Mouse (Mus musculus) midbrain, embryonic 11.5 days (tissue): ENCODE results near the gene Slc22a14. TPM values are rescaled to one million over a fixed set of nuclear protein-coding genes. Genes with fewer than 3 reads are reported as not detected.
"Not testable (repeated sequence)": the region's sequence is repeated elsewhere in the genome, so short reads cannot be mapped to it uniquely, and the experiment has no call there.

Source experiments
- ATAC-seq: fragments of 200-750 bp; cut with Nextera tagmentation; 2 replicates; pipeline ENCODE4 v1.8.0; 2017; ENCODE audit warnings: moderate TSS enrichment, moderate library complexity; ENCODE audit not compliant: low FRiP score
- DNase-seq: peaks from one replicate; pipeline ENCODE4 v3.0.0; 2015; ENCODE audit warnings: low spot score; ENCODE audit errors: missing footprints
- H3K27ac ChIP-seq: fragments of 300-500 bp; sonication (generic); 2 replicates; pipeline ENCODE4 v1.5.1; 2014; ENCODE audit warnings: low read depth, low read length
- H3K27me3 ChIP-seq: fragments of 300-500 bp; sonication (generic); 2 replicates; pipeline ENCODE4 v1.6.1; 2014; ENCODE audit warnings: mild to moderate bottlenecking, low read length, moderate library complexity, mixed read lengths; ENCODE audit not compliant: control insufficient read depth, insufficient read depth
- H3K36me3 ChIP-seq: fragments of 300-500 bp; sonication (generic); 2 replicates; pipeline ENCODE4 v1.6.1; 2014; ENCODE audit warnings: mild to moderate bottlenecking, low read length, moderate library complexity, mixed read lengths; ENCODE audit not compliant: control insufficient read depth, insufficient read depth
- H3K4me1 ChIP-seq: fragments of 300-500 bp; sonication (generic); 2 replicates; pipeline ENCODE4 v1.6.1; 2014; ENCODE audit warnings: low read length; ENCODE audit not compliant: control insufficient read depth, insufficient read depth
- H3K4me2 ChIP-seq: fragments of 300-500 bp; sonication (generic); 2 replicates; pipeline ENCODE4 v1.6.1; 2014; ENCODE audit warnings: mild to moderate bottlenecking, moderate library complexity
- H3K4me3 ChIP-seq: fragments of 300-500 bp; sonication (generic); 2 replicates; pipeline ENCODE4 v1.5.1; 2014; ENCODE audit warnings: low read depth, low read length
- H3K9ac ChIP-seq: fragments of 300-500 bp; sonication (generic); 2 replicates; pipeline ENCODE4 v1.6.1; 2014; ENCODE audit warnings: low read length
- H3K9me3 ChIP-seq: fragments of 300-500 bp; sonication (generic); 2 replicates; pipeline ENCODE4 v1.6.1; 2016; ENCODE audit warnings: low read length; ENCODE audit not compliant: control insufficient read depth
- WGBS: fragments of 180-500 bp; shearing (Covaris S2); extraction: QIAGEN DNeasy Blood & Tissue Kit; methylation state at CpG from one replicate; pipeline ENCODE4 v1.1.7; 2014; 5-methylcytosine and 5-hydroxymethylcytosine counted together
- polyA plus RNA-seq: library from polyadenylated mRNA; unstranded; fragments of >200 nt; fragmentation: Nextera tagmentation; extraction: Ambion mirVana; gene quantifications from 2 replicates; pipeline ENCODE4 v1.2.1, GENCODE M21; 2014

Gene Slc22a14
- polyA plus RNA-seq, 1 experiment from 2014 or later: not detected

DNA sequence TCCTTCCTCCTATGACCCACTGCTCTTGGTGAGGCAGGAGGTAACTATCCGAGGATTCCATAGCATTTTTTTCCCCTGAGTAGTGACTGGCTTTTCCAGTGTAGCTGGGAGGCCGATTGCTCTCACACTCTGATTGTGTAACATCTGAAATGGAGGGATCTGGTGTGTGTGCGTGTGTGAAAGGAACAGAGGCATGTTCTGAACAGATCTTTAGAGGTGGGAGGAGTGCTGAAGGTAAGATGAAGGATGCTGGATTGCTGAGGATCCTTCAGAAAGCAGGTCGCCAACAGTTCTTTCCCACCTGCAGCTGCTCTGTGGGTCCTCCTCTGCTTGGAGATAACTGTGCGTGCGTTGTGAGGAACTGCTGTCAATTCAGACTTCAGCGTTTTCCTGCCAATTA, 36.0 kb upstream of the Slc22a14 start:
- Histone ChIP-seq H3K4me1 (peaks cover 30% of the 10 kb centered on the region), H3K27ac (no peak overlapping the region; the same call in 1 of the 2 replicates), H3K36me3 (no peaks in the 10 kb centered on the region), H3K4me3 (peak overlapping the region; percentile 95), H3K9ac (peak overlapping the region; percentile 57), H3K4me2 (peak overlapping the region; percentile 60), H3K9me3 (no peaks in the 10 kb centered on the region), H3K27me3 (no peaks in the 10 kb centered on the region)
- ATAC-seq: no peak
- 8% methylated on average over 7 of the region's 7 CpGs for WGBS
- no peak for DNase-seq

DNA sequence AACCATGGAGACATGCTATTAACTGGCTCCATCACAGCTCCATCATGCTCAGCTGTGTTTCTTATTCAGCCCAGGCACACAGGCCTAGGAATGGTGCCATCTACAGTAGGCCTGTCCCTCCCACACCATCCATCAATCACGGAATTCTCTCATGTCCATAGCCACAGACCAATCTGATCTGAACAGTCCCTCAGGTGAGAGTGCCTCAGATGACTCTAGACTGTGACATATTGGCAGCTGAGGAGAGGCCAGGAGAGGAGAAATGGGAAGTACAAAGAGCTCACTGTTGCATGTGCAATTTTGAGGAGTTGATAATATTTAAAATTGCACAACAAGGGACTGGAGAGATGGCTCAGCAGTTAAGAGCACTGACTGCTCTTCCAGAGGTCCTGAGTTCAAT, 29.5 kb upstream of the Slc22a14 start:
- H3K4me1 ChIP-seq: no peaks in the 10 kb centered on the region
- ATAC-seq (no peak), DNase-seq (no peak)
- no peaks in the 10 kb centered on the region for H3K36me3 ChIP-seq
- H3K27me3 ChIP-seq: no peaks in the 10 kb centered on the region
- no peak overlapping the region for H3K4me3 ChIP-seq
- 91% methylated on average over 1 of the region's 1 CpGs for WGBS
- H3K27ac ChIP-seq: no peak overlapping the region
- H3K9me3 ChIP-seq: no peaks in the 10 kb centered on the region
- no peak overlapping the region for H3K9ac ChIP-seq
- no peak overlapping the region for H3K4me2 ChIP-seq

DNA sequence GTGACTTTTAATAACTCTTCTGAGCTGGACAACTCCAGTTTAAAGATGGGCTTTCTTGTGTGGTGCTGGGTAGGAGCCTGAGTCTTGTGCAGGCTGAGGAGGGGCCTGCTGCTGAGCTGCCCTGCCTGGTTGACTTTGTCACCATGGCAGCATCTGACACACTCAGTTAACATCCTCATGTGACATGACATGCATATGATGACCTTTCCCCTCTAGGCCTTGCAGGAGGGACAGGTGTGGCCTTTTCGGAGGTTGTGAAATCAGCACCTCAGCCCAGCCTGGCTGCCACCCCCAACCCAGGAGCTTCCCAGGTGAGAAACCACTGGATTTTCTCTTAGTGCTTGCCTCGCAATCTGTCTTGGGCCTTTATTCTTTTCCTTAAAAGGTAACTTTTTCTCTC, 24.9 kb upstream of the Slc22a14 start:
- H3K4me3 ChIP-seq: no peak overlapping the region
- no peaks in the 10 kb centered on the region for H3K27me3 ChIP-seq
- H3K9ac ChIP-seq: no peak overlapping the region
- whole genome bisulfite sequencing: 98% methylated on average over 2 of the region's 2 CpGs
- H3K4me1 ChIP-seq: no peaks in the 10 kb centered on the region
- H3K4me2 ChIP-seq: no peak overlapping the region
- no peaks in the 10 kb centered on the region for H3K36me3 ChIP-seq
- ATAC-seq (no peak), DNase-seq (no peak)
- H3K27ac ChIP-seq: no peak overlapping the region
- no peaks in the 10 kb centered on the region for H3K9me3 ChIP-seq

DNA sequence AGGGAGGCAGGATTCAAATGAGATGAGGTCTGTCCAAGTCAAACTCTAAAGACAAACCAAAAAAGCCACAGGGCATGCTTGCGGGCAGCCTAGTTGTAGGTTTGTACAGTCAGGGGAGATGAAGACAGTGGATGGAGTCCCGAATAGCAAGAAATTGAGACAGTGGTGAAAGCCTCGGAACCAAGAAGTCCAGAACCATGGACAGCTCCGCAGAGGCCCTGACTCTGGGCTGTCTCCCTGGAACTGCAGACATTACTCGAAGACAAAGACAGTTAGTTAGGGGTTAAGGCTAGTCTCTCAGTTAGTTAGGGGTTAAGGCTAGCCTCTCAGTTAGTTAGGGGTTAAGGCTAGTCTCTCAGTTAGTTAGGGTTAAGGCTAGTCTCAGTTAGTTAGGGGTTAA, 23.6 kb upstream of the Slc22a14 start:
- H3K4me1 ChIP-seq: no peaks in the 10 kb centered on the region
- no peaks in the 10 kb centered on the region for H3K27me3 ChIP-seq
- H3K27ac ChIP-seq: no peak overlapping the region
- H3K9ac ChIP-seq: no peak overlapping the region
- no peaks in the 10 kb centered on the region for H3K9me3 ChIP-seq
- ATAC-seq: no peak
- no peak for DNase-seq
- WGBS: 65% methylated on average over 5 of the region's 5 CpGs
- H3K4me2 ChIP-seq: no peak overlapping the region
- H3K36me3 ChIP-seq: no peaks in the 10 kb centered on the region
- no peak overlapping the region for H3K4me3 ChIP-seq

DNA sequence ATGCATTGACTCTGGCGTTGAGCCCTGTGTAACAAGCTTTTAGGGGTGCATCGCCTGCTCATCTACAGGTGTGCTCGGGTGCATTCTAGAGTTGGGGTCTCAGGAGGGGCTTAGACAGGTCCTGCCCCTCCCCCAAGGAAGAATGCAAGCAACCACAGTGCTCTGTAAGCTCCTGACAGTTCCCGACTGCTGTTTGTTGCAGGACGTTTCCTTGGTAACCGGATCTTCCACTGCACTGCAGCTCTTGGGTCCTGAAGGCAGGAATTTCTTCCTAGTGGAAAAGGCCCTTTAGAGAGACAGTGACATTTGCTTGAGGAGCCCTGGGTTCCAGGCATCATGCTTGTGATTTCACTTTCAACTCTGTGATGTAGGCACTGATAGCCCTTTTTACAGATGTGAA, 17.2 kb upstream of the Slc22a14 start:
- 62% methylated on average over 6 of the region's 6 CpGs for WGBS
- DNase-seq (no peak), ATAC-seq (no peak)
- Histone ChIP-seq H3K4me1 (no peaks in the 10 kb centered on the region; the same call in 1 of the 2 replicates), H3K36me3 (no peaks in the 10 kb centered on the region), H3K4me2 (no peak overlapping the region), H3K4me3 (no peak overlapping the region), H3K9ac (no peak overlapping the region), H3K27me3 (no peaks in the 10 kb centered on the region), H3K9me3 (no peaks in the 10 kb centered on the region), H3K27ac (no peak overlapping the region)

DNA sequence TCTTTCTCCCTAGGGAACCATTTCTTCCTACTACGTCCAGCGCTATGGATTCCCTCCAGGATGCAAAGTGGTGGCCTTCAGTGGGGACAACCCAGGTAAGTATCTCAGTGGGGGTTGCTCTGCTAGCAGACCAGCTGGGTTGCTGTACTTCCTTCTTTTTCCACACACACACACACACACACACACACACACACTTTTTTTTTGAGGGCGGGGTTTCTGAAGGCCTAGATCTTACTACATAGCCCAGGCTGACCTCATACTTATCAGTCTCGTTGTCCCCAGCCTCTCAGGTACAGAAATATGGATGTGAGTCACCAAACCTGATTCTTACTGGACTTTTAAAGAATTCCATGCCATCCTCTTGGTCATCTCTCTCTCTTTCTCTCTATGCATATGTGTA, 12.9 kb upstream of the Slc22a14 start:
- 92% methylated on average over 4 of the region's 4 CpGs for WGBS

DNA sequence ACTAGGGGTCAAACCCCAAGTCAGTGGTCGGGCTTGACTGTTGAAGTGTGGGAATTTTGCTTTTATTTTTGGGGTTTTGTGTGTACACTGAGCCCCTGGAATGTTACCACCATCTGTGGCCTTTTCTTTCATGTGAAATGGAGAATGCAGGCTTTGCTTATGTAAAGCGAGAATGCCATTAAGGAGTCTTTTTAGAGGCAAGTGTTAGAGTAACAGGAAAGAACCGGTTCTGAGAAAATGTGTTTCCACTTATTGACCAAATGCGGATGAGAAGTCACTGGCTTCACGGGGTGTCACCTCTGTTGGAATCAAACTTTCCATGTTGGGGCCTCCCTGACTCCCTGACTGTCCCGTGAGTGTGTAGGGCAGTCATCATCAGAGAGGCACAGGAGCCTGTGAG, 10.2 kb upstream of the Slc22a14 start:
- H3K27me3 ChIP-seq: no peaks in the 10 kb centered on the region
- no peak for ATAC-seq
- no peaks in the 10 kb centered on the region for H3K9me3 ChIP-seq
- WGBS: 75% methylated on average over 6 of the region's 6 CpGs
- H3K4me1 ChIP-seq: no peaks in the 10 kb centered on the region
- H3K27ac ChIP-seq: no peak overlapping the region
- H3K4me2 ChIP-seq: no peak overlapping the region
- H3K4me3 ChIP-seq: no peak overlapping the region
- H3K36me3 ChIP-seq: no peaks in the 10 kb centered on the region
- no peak overlapping the region for H3K9ac ChIP-seq
- no peak for DNase-seq

More for the DNA sequence above, 12.9 kb upstream of the Slc22a14 start:
- Histone ChIP-seq H3K36me3 (no peaks in the 10 kb centered on the region), H3K9ac (no peak overlapping the region), H3K27me3 (no peaks in the 10 kb centered on the region), H3K4me1 (no peaks in the 10 kb centered on the region; the same call in 1 of the 2 replicates), H3K9me3 (no peaks in the 10 kb centered on the region), H3K4me3 (no peak overlapping the region), H3K4me2 (no peak overlapping the region), H3K27ac (no peak overlapping the region)
- no peak for DNase-seq
- no peak for ATAC-seq

DNA sequence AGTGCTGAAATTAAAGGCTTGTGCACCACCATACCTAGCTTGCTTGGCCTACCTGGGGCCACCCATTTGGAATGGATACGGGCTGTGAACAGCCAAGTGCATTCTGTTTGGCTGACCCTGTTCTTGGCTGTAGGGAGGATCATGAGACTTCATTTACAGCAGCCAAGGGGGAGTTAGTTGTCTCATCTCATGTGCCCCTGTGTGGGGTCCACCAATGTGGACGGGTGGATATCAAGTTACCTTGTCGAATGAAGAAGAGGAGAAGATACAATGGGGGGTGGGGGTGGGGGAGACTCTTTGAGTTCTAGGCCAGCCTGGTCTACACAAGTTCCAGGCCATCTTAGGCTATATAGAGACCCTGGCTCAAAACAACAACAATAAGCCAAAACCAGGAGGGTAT, 9.7 kb upstream of the Slc22a14 start:
- Histone ChIP-seq H3K9me3 (no peaks in the 10 kb centered on the region), H3K36me3 (no peaks in the 10 kb centered on the region), H3K4me2 (no peak overlapping the region), H3K4me3 (no peak overlapping the region), H3K27ac (no peak overlapping the region), H3K9ac (no peak overlapping the region), H3K27me3 (no peaks in the 10 kb centered on the region), H3K4me1 (no peaks in the 10 kb centered on the region)
- DNase-seq (peak; percentile 72), ATAC-seq (no peak)
- 69% methylated on average over 3 of the region's 3 CpGs for WGBS

DNA sequence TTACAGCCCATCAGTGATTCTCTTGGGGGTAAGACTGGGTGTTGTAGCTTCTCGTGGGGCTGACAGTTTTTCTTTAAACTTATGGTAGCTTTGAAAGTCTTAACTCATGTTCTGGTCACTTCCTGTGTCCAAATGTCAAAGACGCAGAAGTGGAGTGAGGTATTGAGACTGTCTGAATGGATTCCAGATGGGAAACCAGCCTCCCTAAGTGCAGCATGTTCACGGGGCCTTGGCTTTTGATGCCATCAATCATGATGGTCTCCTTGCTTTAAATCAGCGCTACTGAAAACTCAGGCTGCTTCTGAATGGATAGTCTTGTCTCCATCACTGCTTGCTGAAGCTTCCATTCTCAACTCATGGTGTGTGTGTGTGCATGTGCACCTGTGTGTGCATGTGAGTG, 5.9 kb upstream of the Slc22a14 start:
- no peak overlapping the region for H3K27ac ChIP-seq
- H3K9ac ChIP-seq: no peak overlapping the region
- DNase-seq (no peak), ATAC-seq (no peak)
- no peaks in the 10 kb centered on the region for H3K27me3 ChIP-seq
- WGBS: 87% methylated on average over 4 of the region's 4 CpGs
- H3K9me3 ChIP-seq: no peaks in the 10 kb centered on the region
- no peaks in the 10 kb centered on the region for H3K36me3 ChIP-seq
- no peaks in the 10 kb centered on the region for H3K4me1 ChIP-seq
- H3K4me3 ChIP-seq: no peak overlapping the region
- no peak overlapping the region for H3K4me2 ChIP-seq

DNA sequence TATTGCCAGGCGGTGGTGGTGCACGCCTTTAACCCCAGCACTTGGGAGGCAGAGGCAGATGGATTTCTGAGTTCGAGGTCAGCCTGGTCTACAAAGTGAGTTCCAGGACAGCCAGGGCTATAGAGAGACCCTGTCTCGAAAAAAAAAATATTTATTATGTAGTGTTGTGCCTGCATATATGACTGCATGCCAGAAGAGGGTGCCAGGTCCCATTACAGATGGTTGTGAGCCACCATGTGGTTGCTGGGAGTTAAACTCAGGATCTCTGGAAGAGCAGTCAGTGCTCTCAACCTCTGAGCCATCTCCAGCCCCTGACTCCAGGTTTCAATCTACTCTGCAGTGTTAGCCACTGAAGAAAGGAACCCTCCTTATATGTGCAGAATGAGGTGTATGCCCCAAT, 5.4 kb upstream of the Slc22a14 start:
- H3K4me1 ChIP-seq: not testable (repeated sequence)

More for the DNA sequence above, 5.4 kb upstream of the Slc22a14 start:
- not testable (repeated sequence) for H3K27ac ChIP-seq, ATAC-seq, H3K4me2 ChIP-seq, H3K36me3 ChIP-seq, H3K4me3 ChIP-seq, H3K9ac ChIP-seq, DNase-seq, H3K27me3 ChIP-seq, H3K9me3 ChIP-seq
- 92% methylated on average over 4 of the region's 4 CpGs for WGBS
